8 mouse cellular contexts compared by ENCODE assay signal in the genomic region with DNA sequence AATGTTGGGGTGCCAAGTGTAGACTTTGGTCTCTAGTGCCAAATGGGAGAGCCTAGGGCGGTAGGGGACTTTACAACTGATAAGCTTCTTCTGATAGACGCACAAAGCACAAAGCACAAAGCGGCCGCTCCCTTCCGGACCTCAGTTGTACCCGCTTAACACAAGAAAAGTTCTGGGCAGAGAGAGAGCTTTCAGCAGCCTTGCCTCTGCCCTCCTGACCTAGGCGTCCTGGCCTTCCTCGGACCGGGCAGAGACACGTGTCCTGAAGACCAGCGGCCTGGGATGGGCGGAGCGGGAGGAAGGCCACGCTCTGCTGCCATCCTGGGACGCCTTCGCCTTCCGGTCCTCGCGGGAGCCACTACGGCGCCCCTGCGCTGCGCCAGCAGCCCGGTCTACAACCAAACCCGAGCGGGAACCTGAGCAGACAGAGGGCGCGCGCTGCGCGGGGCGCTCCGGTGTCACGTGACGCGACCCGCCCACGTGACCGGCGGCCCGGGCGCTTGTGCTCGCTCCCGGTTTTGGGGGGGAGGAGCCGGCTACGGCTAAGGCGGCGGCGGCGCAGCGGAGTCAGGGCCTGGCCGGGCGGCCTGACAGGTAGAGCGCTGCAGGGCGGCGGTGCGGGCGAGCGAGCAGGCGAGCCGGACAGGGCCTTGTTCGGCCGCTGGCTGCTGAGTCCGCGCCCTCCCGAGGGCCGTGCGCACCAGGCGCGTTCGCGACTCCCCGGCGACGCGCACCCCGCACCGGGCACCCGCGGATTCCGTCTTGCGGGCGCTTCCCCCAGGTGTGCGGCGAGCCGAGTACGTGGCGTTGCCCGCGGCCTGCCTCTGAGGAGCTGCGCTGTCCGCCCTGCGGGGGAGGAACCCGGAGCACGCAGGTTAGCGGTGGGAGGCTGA. TPM values are rescaled to one million over a fixed set of nuclear protein-coding genes. Genes with fewer than 3 reads are reported as not detected.
DNase-seq lines count a peak whose midpoint lies in the region; ATAC-seq lines count a peak whose summit lies in the region.

TSS of gene Rcbtb1 (plus strand) at position 499 of the 893 bp plus-strand sequence.

- H3K36me3 ChIP-seq in hindbrain, embryonic 15.5 days: no peaks in the 10 kb centered on the region

- ATAC-seq in hindbrain, embryonic 15.5 days (ENCODE audit: low FRiP score, low read depth): peak; percentile 95

- H3K4me1 ChIP-seq in hindbrain, embryonic 15.5 days (replicated peaks): peaks cover 37% of the 10 kb centered on the region

- no peaks in the 10 kb centered on the region for H3K27me3 ChIP-seq in hindbrain, embryonic 15.5 days

- 0% methylated on average over 70 of the region's 96 CpGs for WGBS in hindbrain, embryonic 15.5 days

- H3K27ac ChIP-seq in hindbrain, embryonic 15.5 days (replicated peaks): peak within 1 kb of the TSS; percentile 97

- peak; percentile 91 for DNase-seq in T-cell, adult 2 months (ENCODE audit: low spot score)
- DNase-seq in cerebellum, postnatal 36 days: peak; percentile 91 to 93
- peak; percentile 91 to 94 for DNase-seq in frontal cortex, postnatal 36 days (ENCODE audit: low spot score in 2 of 2)
- DNase-seq in left cerebral cortex, adult 11 months (ENCODE audit: low spot score): peak; percentile 90
- peak; percentile 94 to 97 for DNase-seq in lung, postnatal 4 days
- peak; percentile 85 for DNase-seq in retina, postnatal 7 days (ENCODE audit: low read depth, low spot score)
- DNase-seq in urinary bladder, adult 2 months (ENCODE audit: low spot score): peak; percentile 94

- no peaks in the 10 kb centered on the region for H3K9me3 ChIP-seq in hindbrain, embryonic 15.5 days

- H3K4me2 ChIP-seq in hindbrain, embryonic 15.5 days: peak within 1 kb of the TSS; percentile 84

- peak within 1 kb of the TSS; percentile 88 for H3K4me3 ChIP-seq in hindbrain, embryonic 15.5 days

- peak within 1 kb of the TSS; percentile 92 for H3K9ac ChIP-seq in hindbrain, embryonic 15.5 days

RNA-seq across cellular contexts. Expression of gene Rcbtb1, which starts in this region (rescaled TPM):
- polyA plus RNA-seq in hindbrain, embryonic 15.5 days (2015; fragmentation: Nextera tagmentation; extraction: Ambion mirVana): 49.7 and 52.5 TPM in 2 replicates
- 26.7 and 27.7 TPM in 2 replicates for polyA plus RNA-seq in urinary bladder, adult 2 months (2012; rRNA removed)

Comparison
In these comparisons a context has a peak if more than half of its experiments do, and no peak if none do; other contexts are left out.
1. Peak in every context shown above with its lines: DNase-seq, ATAC-seq, H3K4me3 ChIP-seq and H3K27ac ChIP-seq.